Mouse (Mus musculus): ENCODE results near the gene Sh2d1b2. TPM values are rescaled to one million over a fixed set of nuclear protein-coding genes. Genes with fewer than 3 reads are reported as not detected.

Sh2d1b2 gene
- polyA plus RNA-seq, 1 experiment from 2014 or later, result not detected

GRCm38 (mm10) chr1:170293257-170293656 lies 60.7 kb downstream of the Sh2d1b2 start:
- WGBS, result 83% methylated on average over 5 of the region's 5 CpGs
- DNase-seq (ENCODE audit: low spot score), result no peak
- H3K27me3 ChIP-seq (replicated peaks; ENCODE audit: low read depth, poor library complexity, severe bottlenecking), result no peaks in the 10 kb centered on the region
- H3K4me1 ChIP-seq, result no peaks in the 10 kb centered on the region
- H3K27ac ChIP-seq (replicated peaks), result no peak overlapping the region
- H3K36me3 ChIP-seq (replicated peaks), result no peaks in the 10 kb centered on the region
- H3K9me3 ChIP-seq, result no peaks in the 10 kb centered on the region
- no peak overlapping the region for H3K4me3 ChIP-seq

- Histone ChIP-seq H3K4me1 (no peaks in the 10 kb centered on the region), H3K4me3 (no peak overlapping the region), H3K27me3 (replicated peaks; ENCODE audit: low read depth, poor library complexity, severe bottlenecking) (no peaks in the 10 kb centered on the region), H3K9me3 (no peaks in the 10 kb centered on the region), H3K27ac (replicated peaks) (no peak overlapping the region), H3K36me3 (replicated peaks) (no peaks in the 10 kb centered on the region)
- DNase-seq (ENCODE audit: low spot score), result no peak
- WGBS, result 82% methylated on average over 15 of the region's 15 CpGs
Measured at GRCm38 (mm10) chr1:170294786-170295570, 62.4 kb downstream of the Sh2d1b2 start.

- H3K36me3 ChIP-seq (replicated peaks), result no peaks in the 10 kb centered on the region
- no peaks in the 10 kb centered on the region for H3K27me3 ChIP-seq (replicated peaks; ENCODE audit: low read depth, poor library complexity, severe bottlenecking)
- DNase-seq (ENCODE audit: low spot score), result no peak
- no peaks in the 10 kb centered on the region for H3K9me3 ChIP-seq
- H3K4me3 ChIP-seq, result no peak overlapping the region
- H3K4me1 ChIP-seq, result peaks cover 5% of the 10 kb centered on the region; the same call in 1 of the 2 replicates
- H3K27ac ChIP-seq (replicated peaks), result no peak overlapping the region
- 69% methylated on average over 4 of the region's 4 CpGs for WGBS
Measured at GRCm38 (mm10) chr1:170299496-170299895, 66.9 kb downstream of the Sh2d1b2 start.

GRCm38 (mm10) chr1:170301686-170302085 lies 69.1 kb downstream of the Sh2d1b2 start:
- H3K4me1 ChIP-seq, result peaks cover 5% of the 10 kb centered on the region; the same call in 1 of the 2 replicates
- no peak for DNase-seq (ENCODE audit: low spot score)
- no peaks in the 10 kb centered on the region for H3K27me3 ChIP-seq (replicated peaks; ENCODE audit: low read depth, poor library complexity, severe bottlenecking)
- WGBS, result 92% methylated on average over 9 of the region's 9 CpGs
- no peak overlapping the region for H3K27ac ChIP-seq (replicated peaks)
- H3K36me3 ChIP-seq (replicated peaks), result no peaks in the 10 kb centered on the region
- H3K4me3 ChIP-seq, result no peak overlapping the region
- H3K9me3 ChIP-seq, result no peaks in the 10 kb centered on the region

- H3K4me1 ChIP-seq, result peaks cover 5% of the 10 kb centered on the region; the same call in 1 of the 2 replicates
- H3K36me3 ChIP-seq (replicated peaks), result no peaks in the 10 kb centered on the region
- WGBS, result 75% methylated on average over 6 of the region's 6 CpGs
- no peak for DNase-seq (ENCODE audit: low spot score)
- no peaks in the 10 kb centered on the region for H3K27me3 ChIP-seq (replicated peaks; ENCODE audit: low read depth, poor library complexity, severe bottlenecking)
- H3K4me3 ChIP-seq, result no peak overlapping the region
- no peak overlapping the region for H3K27ac ChIP-seq (replicated peaks)
- H3K9me3 ChIP-seq, result no peaks in the 10 kb centered on the region
Measured at GRCm38 (mm10) chr1:170302456-170302855, 69.9 kb downstream of the Sh2d1b2 start.

GRCm38 (mm10) chr1:170303103-170303502 lies 70.6 kb downstream of the Sh2d1b2 start:
- DNase-seq (ENCODE audit: low spot score), result peak; percentile 25
- H3K4me3 ChIP-seq, result no peak overlapping the region
- peaks cover 5% of the 10 kb centered on the region; the same call in 1 of the 2 replicates for H3K4me1 ChIP-seq
- H3K9me3 ChIP-seq, result no peaks in the 10 kb centered on the region
- no peaks in the 10 kb centered on the region for H3K27me3 ChIP-seq (replicated peaks; ENCODE audit: low read depth, poor library complexity, severe bottlenecking)
- H3K36me3 ChIP-seq (replicated peaks), result no peaks in the 10 kb centered on the region
- no peak overlapping the region for H3K27ac ChIP-seq (replicated peaks)
- 63% methylated on average over 6 of the region's 6 CpGs for WGBS

Other genes with a start within 250 kb of the Sh2d1b2 start
- gene Ddr2, start 122.0 kb upstream of the Sh2d1b2 start, polyA plus RNA-seq (2016; fragmentation: Nextera tagmentation; extraction: Ambion mirVana), result 62.9 and 69.6 TPM in 2 replicates
- gene Uap1, start 57.8 kb upstream of the Sh2d1b2 start, polyA plus RNA-seq (2016; fragmentation: Nextera tagmentation; extraction: Ambion mirVana), result 56.3 and 56.5 TPM in 2 replicates
- 10.6 and 11.3 TPM in 2 replicates for gene Uhmk1, start 17.4 kb upstream of the Sh2d1b2 start, polyA plus RNA-seq (2016; fragmentation: Nextera tagmentation; extraction: Ambion mirVana)
- gene Sh2d1b1, start 44.6 kb downstream of the Sh2d1b2 start, polyA plus RNA-seq (2016; fragmentation: Nextera tagmentation; extraction: Ambion mirVana), result 0.05 TPM in 1 of 2 replicates, not detected in the other
- 2.5 and 3.5 TPM in 2 replicates for gene Gm7694, start 73.6 kb downstream of the Sh2d1b2 start, polyA plus RNA-seq (2016; fragmentation: Nextera tagmentation; extraction: Ambion mirVana)
- gene Spata46, start 76.1 kb downstream of the Sh2d1b2 start, polyA plus RNA-seq (2016; fragmentation: Nextera tagmentation; extraction: Ambion mirVana), result 0.94 and 1.5 TPM in 2 replicates